Mouse (Mus musculus) kidney, adult 2 months (tissue): ENCODE measurements around the gene Robo2.

Experiments used
- CTCF ChIP-seq: fragments of 200-500 bp; conservative IDR thresholded peaks from 2 replicates; pipeline ENCODE4 v1.5.1; 2011; ENCODE audit warnings: low read depth, mild to moderate bottlenecking, control low read depth, low read length, moderate library complexity, mixed read lengths; ENCODE audit not compliant: insufficient read depth, insufficient read length
- POLR2A ChIP-seq: fragments of 200-500 bp; IDR thresholded peaks from one replicate; pipeline ENCODE4 v1.6.1; 2011; ENCODE audit warnings: low read depth, low read length, control low read depth

GRCm38 (mm10) chr16:74216879-74217415 is 194.7 kb downstream of the Robo2 start:
- no peak for TF ChIP-seq CTCF
- TF ChIP-seq POLR2A, result no peak
